9 mouse cellular contexts compared by ENCODE assay signal in genomic region chr2:173730444-173730966, GRCm38 (mm10). TPM values are rescaled to one million over a fixed set of nuclear protein-coding genes. Genes with fewer than 3 reads are reported as not detected.
DNase-seq lines count a peak whose midpoint lies in the region; ATAC-seq and TF ChIP-seq lines count a peak whose summit lies in the region.
"Had no signal": no experiment of that assay in that cellular context is flagged by ENCODE, and none has a peak within 500 bp of the region (broad histone marks: within the 10 kb centered on the region; RNA-seq: fewer than 3 reads in every experiment).

No protein-coding gene starts in this region.

- H3K4me3 ChIP-seq in intestine, embryonic 14.5 days (ENCODE audit: low read depth, low read length), result no peak overlapping the region
- H3K4me3 ChIP-seq in olfactory bulb, adult 2 months (ENCODE audit: insufficient read depth, low read depth, low read length), result no peak overlapping the region

- peak; percentile 21 to 35 for DNase-seq in layer of hippocampus, adult 8-10 months (ENCODE audit: low spot score in 2 of 2)
- DNase-seq in layer of hippocampus, adult 9-10 months (ENCODE audit: low spot score), result no peak
- peak; percentile 70 for DNase-seq in embryo, embryonic 9.5 days (ENCODE audit: extremely low spot score)
- DNase-seq in intestine, embryonic 14.5 days (ENCODE audit: low spot score), result peak; percentile 73
- DNase-seq in ovary, postnatal 14 days (ENCODE audit: low spot score), result no peak
- no peak for DNase-seq in urinary bladder, postnatal 36 days (ENCODE audit: low spot score in 2 of 2)
- DNase-seq in cerebellum, postnatal 25 days, result no peak

- ATAC-seq in intestine, embryonic 14.5 days (replicated peaks; ENCODE audit: low FRiP score, low TSS enrichment, low read depth), result peak; percentile 81; the same call in 1 of the 2 replicates

- H3K27ac ChIP-seq in intestine, embryonic 14.5 days (ENCODE audit: low read depth), result no peak overlapping the region
- H3K27ac ChIP-seq in olfactory bulb, adult 2 months (ENCODE audit: insufficient read depth, low read depth, low read length), result 0 out of 2 replicates have a peak overlapping the region, but pooled peaks have one; percentile 12

- H3K9ac ChIP-seq in intestine, embryonic 14.5 days (ENCODE audit: low read length), result no peak overlapping the region

- peaks cover 12% of the 10 kb centered on the region for H3K4me1 ChIP-seq in intestine, embryonic 14.5 days (replicated peaks; ENCODE audit: control insufficient read depth, insufficient read depth, low read length)
- peaks cover 6% of the 10 kb centered on the region for H3K4me1 ChIP-seq in olfactory bulb, adult 2 months (ENCODE audit: control insufficient read depth, insufficient read depth, low read length)

- H3K36me3 ChIP-seq in intestine, embryonic 14.5 days (ENCODE audit: control insufficient read depth, insufficient read depth, low read length), result no peaks in the 10 kb centered on the region

- no peak for TF ChIP-seq POLR2A in olfactory bulb, adult 2 months (IDR thresholded peaks at IDR 0.05; ENCODE audit: insufficient read depth, low read depth, low read length)

- H3K9me3 ChIP-seq in intestine, embryonic 14.5 days (ENCODE audit: control insufficient read depth, low read length), result 0 out of 2 replicates have a peak, but pooled peaks cover 3% of the 10 kb centered on the region

- 7% methylated on average over 9 of the region's 9 CpGs for WGBS in intestine, embryonic 14.5 days
- WGBS in olfactory bulb, adult 2 months, result 14% methylated on average over 9 of the region's 9 CpGs

- no peak overlapping the region for H3K4me2 ChIP-seq in intestine, embryonic 14.5 days (ENCODE audit: low read length)

- TF ChIP-seq CTCF in olfactory bulb, adult 2 months (IDR thresholded peaks at IDR 0.05; ENCODE audit: insufficient read depth, low read depth, low read length), result no peak

- no peaks in the 10 kb centered on the region for H3K27me3 ChIP-seq in intestine, embryonic 14.5 days (replicated peaks; ENCODE audit: control insufficient read depth, insufficient read depth, low read length)

RNA-seq across cellular contexts. Expression of gene Vapb, which starts 6.8 kb away (rescaled TPM):
- 100 to 1,000 TPM; 111 to 134 (median 121) TPM for total RNA-seq in layer of hippocampus, adult 8-10 months (2022)
- polyA plus RNA-seq in intestine, embryonic 14.5 days (2014; fragmentation: Nextera tagmentation; extraction: Ambion mirVana), result 10.5 and 11.7 TPM in 2 replicates
- polyA plus RNA-seq in olfactory bulb, adult 2 months (2012; ENCODE audit: insufficient read depth, insufficient read length, low replicate concordance, missing spikeins), result not detected in 2 replicates

RNA-seq across cellular contexts. Expression of gene 1700010B08Rik, which starts 11.3 kb away (rescaled TPM):
- total RNA-seq in layer of hippocampus, adult 8-10 months (2022), result not detected
- polyA plus RNA-seq in intestine, embryonic 14.5 days (2014; fragmentation: Nextera tagmentation; extraction: Ambion mirVana), result not detected in 2 replicates
- polyA plus RNA-seq in olfactory bulb, adult 2 months (2012; ENCODE audit: insufficient read depth, insufficient read length, low replicate concordance, missing spikeins), result not detected in 2 replicates
- total RNA-seq: layer of hippocampus, postnatal 14 days had no signal

Comparison
In these comparisons a context has a peak if more than half of its experiments do, and no peak if none do; other contexts are left out.
1. DNase-seq: peak in layer of hippocampus, adult 8-10 months (2 of 2), embryo, embryonic 9.5 days (single experiment) and intestine, embryonic 14.5 days (single experiment); none in layer of hippocampus, adult 9-10 months (single experiment), ovary, postnatal 14 days (single experiment), urinary bladder, postnatal 36 days (0 of 2) and cerebellum, postnatal 25 days (0 of 2).